Mouse (Mus musculus) CH12.LX (cell line): ENCODE measurements around the gene Grin1.

Experiments
- CHD2 ChIP-seq: IDR thresholded peaks from 2 replicates; pipeline ENCODE4 v1.6.1; 2011; ENCODE audit warnings: low read length, improper control_type of control experiment
- HCFC1 ChIP-seq: IDR thresholded peaks from 2 replicates; pipeline ENCODE4 v1.6.1; 2012; ENCODE audit warnings: low read depth, mild to moderate bottlenecking, inconsistent platforms, low read length, improper control_type of control experiment

GRCm38 (mm10) chr2:25262795-25263622 lies 56.0 kb downstream of the Grin1 start:
- TF ChIP-seq HCFC1 (no peak), CHD2 (no peak)
